Mouse (Mus musculus) ES-Bruce4 (cell line): ENCODE results near the gene Spred2. TPM values are rescaled to one million over a fixed set of nuclear protein-coding genes. Genes with fewer than 3 reads are reported as not detected.

ENCODE experiments used
- H3K27ac ChIP-seq: 2 replicates; pipeline ENCODE4 v1.5.1; 2012; ENCODE audit warnings: low read length, inconsistent platforms; ENCODE audit not compliant: insufficient read depth
- H3K27me3 ChIP-seq: 2 replicates; pipeline ENCODE4 v1.6.1; 2012; ENCODE audit warnings: mild to moderate bottlenecking, low read length, inconsistent platforms; ENCODE audit not compliant: control insufficient read depth, poor library complexity, insufficient read depth, severe bottlenecking
- H3K36me3 ChIP-seq: 2 replicates; pipeline ENCODE4 v1.6.1; 2012; ENCODE audit warnings: inconsistent platforms, mild to moderate bottlenecking, low read length, moderate library complexity; ENCODE audit not compliant: control insufficient read depth, poor library complexity, insufficient read depth, severe bottlenecking
- H3K4me1 ChIP-seq: one replicate; pipeline ENCODE4 v1.8.1; 2011; ENCODE audit warnings: low read length; ENCODE audit not compliant: control insufficient read depth, insufficient read depth
- H3K4me3 ChIP-seq: 2 replicates; pipeline ENCODE4 v1.5.1; 2011; ENCODE audit warnings: low read depth, mild to moderate bottlenecking, low read length
- H3K9ac ChIP-seq: 2 replicates; pipeline ENCODE4 v1.6.1; 2012; ENCODE audit warnings: low read depth, mild to moderate bottlenecking, inconsistent platforms; ENCODE audit not compliant: poor library complexity, severe bottlenecking
- H3K9me3 ChIP-seq: replicated peaks from 2 replicates; pipeline ENCODE4 v1.6.1; 2012; ENCODE audit warnings: mild to moderate bottlenecking, low read length, inconsistent platforms; ENCODE audit not compliant: control insufficient read depth, poor library complexity, insufficient read depth, severe bottlenecking
- CTCF ChIP-seq: IDR thresholded peaks from one replicate; pipeline ENCODE4 v1.8.1; 2011; ENCODE audit warnings: low read depth, low read length
- EP300 ChIP-seq: IDR thresholded peaks from 2 replicates; pipeline ENCODE4 v1.6.1; 2011; ENCODE audit warnings: low read depth, low read length; ENCODE audit not compliant: insufficient read depth
- POLR2A ChIP-seq: IDR thresholded peaks from one replicate; pipeline ENCODE4 v1.8.1; 2011; ENCODE audit warnings: low read length; ENCODE audit not compliant: insufficient read depth
- polyA plus RNA-seq: library from polyadenylated mRNA; stranded (reverse); fragments of >200 nt; gene quantifications from 2 replicates; pipeline ENCODE4 v1.2.4, GENCODE M21; 2011; ENCODE audit warnings: low read depth; ENCODE audit not compliant: missing spikeins, insufficient read depth, insufficient read length

The Spred2 gene
- polyA plus RNA-seq, 1 experiment, result 41.9 TPM

DNA sequence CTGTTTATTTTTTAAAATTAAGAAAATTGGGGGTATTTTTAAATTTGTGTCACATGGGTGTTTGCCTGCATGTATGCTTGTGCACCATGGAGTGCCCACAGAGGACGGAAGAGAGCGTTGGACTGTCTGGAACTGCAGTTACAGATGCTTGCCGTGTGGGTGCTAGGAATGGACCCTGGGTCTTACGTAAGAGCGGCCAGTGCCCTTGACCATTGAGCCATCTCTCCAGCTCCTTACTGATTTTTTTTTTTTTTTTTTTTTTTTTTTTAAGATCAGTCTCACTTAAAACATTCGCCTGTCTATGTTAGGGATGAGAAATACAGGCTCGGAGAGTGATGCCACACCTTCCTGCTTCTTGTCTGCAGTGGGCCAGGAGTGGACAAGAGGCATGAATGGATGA, 29.7 kb downstream of the Spred2 start:
- TF ChIP-seq CTCF (no peak), EP300 (no peak), POLR2A (no peak)
- peaks cover 8% of the 10 kb centered on the region for H3K36me3 ChIP-seq
- H3K9me3 ChIP-seq, result no peaks in the 10 kb centered on the region
- no peak overlapping the region for H3K9ac ChIP-seq
- H3K27me3 ChIP-seq, result no peaks in the 10 kb centered on the region
- no peak overlapping the region for H3K27ac ChIP-seq
- H3K4me3 ChIP-seq, result no peak overlapping the region
- peaks cover 6% of the 10 kb centered on the region for H3K4me1 ChIP-seq

DNA sequence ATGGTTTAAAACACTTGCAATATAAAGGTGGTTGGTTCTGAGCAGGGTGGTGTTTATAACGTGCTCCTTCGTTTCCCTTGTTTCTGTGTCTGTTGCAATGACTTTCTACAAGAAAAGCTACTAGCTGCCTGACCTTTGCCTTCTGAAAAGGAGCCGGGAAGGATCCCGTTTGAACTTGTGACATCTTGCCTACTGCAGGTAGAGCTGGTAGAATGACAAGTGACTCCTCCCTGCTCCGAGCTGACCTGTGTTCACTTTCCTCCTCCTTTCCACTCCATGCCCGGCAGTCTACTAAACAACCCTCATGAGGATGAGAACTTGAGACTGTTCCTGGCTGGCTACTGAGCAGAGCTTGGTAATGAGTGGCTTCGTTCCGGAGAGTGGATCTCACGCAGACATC, 30.9 kb downstream of the Spred2 start:
- peaks cover 4% of the 10 kb centered on the region for H3K4me1 ChIP-seq
- no peak overlapping the region for H3K9ac ChIP-seq
- no peaks in the 10 kb centered on the region for H3K9me3 ChIP-seq
- H3K27me3 ChIP-seq, result no peaks in the 10 kb centered on the region
- H3K36me3 ChIP-seq, result peaks cover 8% of the 10 kb centered on the region
- TF ChIP-seq CTCF (no peak), POLR2A (no peak), EP300 (no peak)
- no peak overlapping the region for H3K4me3 ChIP-seq
- H3K27ac ChIP-seq, result no peak overlapping the region

DNA sequence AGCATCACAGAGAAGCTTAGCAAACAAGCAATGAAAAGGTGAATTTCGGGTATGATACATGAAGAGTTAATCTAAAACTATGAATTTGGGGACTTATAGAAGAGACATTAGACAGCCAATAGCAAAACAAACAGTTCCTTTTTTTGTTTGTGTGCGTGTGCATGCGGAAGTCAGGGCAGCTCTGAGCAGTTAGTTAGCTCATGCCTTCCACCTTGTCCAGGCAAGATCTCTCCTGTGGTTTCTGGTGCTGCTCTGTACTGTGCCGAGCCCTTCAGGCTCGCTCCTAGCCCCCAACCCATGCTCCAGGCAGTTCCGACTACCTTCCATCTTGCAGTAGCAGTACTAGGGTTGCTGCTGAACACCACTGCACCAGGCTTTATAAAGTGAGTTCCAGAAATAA, 31.5 kb downstream of the Spred2 start:
- no peaks in the 10 kb centered on the region for H3K9me3 ChIP-seq
- peaks cover 4% of the 10 kb centered on the region for H3K4me1 ChIP-seq
- H3K27ac ChIP-seq, result 0 out of 2 replicates have a peak overlapping the region, but pooled peaks have one; percentile 5
- H3K4me3 ChIP-seq, result no peak overlapping the region
- peaks cover 8% of the 10 kb centered on the region for H3K36me3 ChIP-seq
- H3K9ac ChIP-seq, result no peak overlapping the region
- H3K27me3 ChIP-seq, result no peaks in the 10 kb centered on the region
- TF ChIP-seq POLR2A (no peak), CTCF (no peak), EP300 (no peak)

DNA sequence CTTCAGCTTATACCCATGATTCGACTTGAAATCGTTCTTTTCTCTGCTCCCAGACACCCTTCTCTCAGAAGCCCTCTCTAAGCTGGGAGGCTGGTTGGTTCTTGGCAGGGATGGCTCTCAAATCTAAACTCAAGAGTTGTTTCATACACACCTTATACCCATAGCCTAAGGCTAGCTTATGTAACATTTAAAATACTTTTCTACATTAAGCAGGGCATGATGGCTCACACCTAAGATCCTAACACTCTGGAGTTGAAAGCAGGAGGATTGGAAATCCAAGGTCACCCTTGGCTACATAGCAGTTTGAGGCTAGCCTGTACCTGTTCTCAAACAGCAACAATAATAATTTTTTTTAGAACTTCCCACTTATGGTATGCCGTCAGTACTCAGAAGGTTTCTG, 34.8 kb downstream of the Spred2 start:
- Histone ChIP-seq H3K9ac (no peak overlapping the region), H3K27me3 (no peaks in the 10 kb centered on the region), H3K9me3 (no peaks in the 10 kb centered on the region), H3K4me1 (peaks cover 6% of the 10 kb centered on the region), H3K4me3 (no peak overlapping the region), H3K27ac (peak overlapping the region; percentile 60), H3K36me3 (peaks cover 13% of the 10 kb centered on the region)
- TF ChIP-seq POLR2A (no peak), EP300 (no peak), CTCF (no peak)

DNA sequence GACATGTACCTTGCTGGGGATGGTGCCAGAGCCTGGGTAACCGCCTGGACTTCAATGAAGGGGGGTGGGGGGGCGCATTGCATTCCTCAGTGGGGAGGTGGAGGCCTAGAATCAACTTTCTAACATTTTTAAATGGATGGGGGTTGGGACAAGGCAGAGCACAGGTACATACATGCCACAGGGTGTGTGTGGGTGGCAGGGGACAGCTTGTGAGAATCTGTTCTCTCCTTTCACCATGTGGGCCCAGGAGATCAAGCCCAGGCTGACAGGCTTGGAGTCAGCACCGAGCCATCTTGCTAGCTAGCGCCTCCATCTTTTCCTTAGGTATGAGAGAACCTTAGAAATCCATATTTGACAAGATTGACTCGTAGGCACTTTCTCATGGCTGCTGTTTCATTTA, 35.7 kb downstream of the Spred2 start:
- no peak for TF ChIP-seq EP300
- no peak for TF ChIP-seq POLR2A
- H3K36me3 ChIP-seq, result peaks cover 11% of the 10 kb centered on the region
- H3K9ac ChIP-seq, result no peak overlapping the region
- H3K4me1 ChIP-seq, result peaks cover 8% of the 10 kb centered on the region
- no peak overlapping the region for H3K4me3 ChIP-seq
- H3K9me3 ChIP-seq, result no peaks in the 10 kb centered on the region
- no peaks in the 10 kb centered on the region for H3K27me3 ChIP-seq
- no peak overlapping the region; the same call in 1 of the 2 replicates for H3K27ac ChIP-seq

DNA sequence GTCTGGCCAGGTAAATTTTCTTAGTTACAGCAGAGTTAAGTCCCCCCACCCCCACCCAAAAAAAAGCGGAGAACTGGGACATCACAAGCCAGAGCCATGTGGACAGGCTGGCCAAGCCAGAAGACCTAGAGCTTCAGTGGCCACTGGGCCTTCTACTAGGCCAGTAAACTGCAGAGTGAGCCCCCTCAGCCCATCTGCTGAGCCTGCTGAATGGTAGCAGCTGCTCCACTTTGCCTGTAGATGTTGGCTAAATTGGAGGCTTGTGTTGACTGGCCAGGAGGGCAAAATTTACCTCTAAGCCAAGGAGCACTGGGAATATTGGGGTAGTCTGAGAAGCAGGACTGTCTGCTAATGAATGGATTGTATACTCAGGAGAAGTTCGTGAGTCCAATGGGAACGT, 36.4 kb downstream of the Spred2 start:
- Histone ChIP-seq H3K4me1 (peaks cover 8% of the 10 kb centered on the region), H3K27me3 (no peaks in the 10 kb centered on the region), H3K4me3 (no peak overlapping the region), H3K27ac (0 out of 2 replicates have a peak overlapping the region, but pooled peaks have one; percentile 6), H3K36me3 (peaks cover 5% of the 10 kb centered on the region; the same call in 1 of the 2 replicates), H3K9ac (no peak overlapping the region), H3K9me3 (no peaks in the 10 kb centered on the region)
- TF ChIP-seq CTCF (no peak), EP300 (no peak), POLR2A (no peak)
